Mouse (Mus musculus): Measurements from ENCODE around the gene Sbno2.

DNA sequence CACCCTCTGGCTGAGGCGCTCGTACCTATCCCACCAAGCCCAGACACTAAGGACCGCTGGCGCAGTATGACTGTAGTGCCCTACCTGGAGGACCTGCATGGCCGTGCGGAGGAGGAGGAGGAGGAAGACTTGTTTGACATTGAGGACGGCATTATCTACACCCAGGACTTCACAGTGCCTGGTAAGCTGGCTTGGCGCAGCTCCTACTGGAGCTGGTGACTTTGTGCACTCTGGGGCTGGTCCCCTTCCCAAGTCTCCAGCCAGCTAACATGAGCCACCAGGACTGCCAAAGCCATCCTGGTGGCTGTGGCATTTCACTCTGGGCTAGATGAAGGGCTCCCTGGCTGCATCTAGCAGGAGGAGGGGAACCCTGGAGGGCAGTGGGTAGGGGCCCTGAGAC, 22.5 kb upstream of the Sbno2 start:
- TF ChIP-seq CTCF (IDR thresholded peaks at IDR 0.05) (no peak), POLR2A (IDR thresholded peaks at IDR 0.05; ENCODE audit: insufficient read depth, low read depth, low read length) (no peak), EP300 (IDR thresholded peaks at IDR 0.05; ENCODE audit: insufficient read depth, low read depth, low read length) (no peak)
